Mouse (Mus musculus) liver, embryonic 16.5 days (tissue): ENCODE results near the gene Ifit2. TPM values are rescaled to one million over a fixed set of nuclear protein-coding genes. Genes with fewer than 3 reads are reported as not detected.
A peak's percentile ranks its signal among the peaks of the same experiment; 100 is the strongest.
"Not testable (repeated sequence)": the region's sequence is repeated elsewhere in the genome, so short reads cannot be mapped to it uniquely, and the experiment has no call there.

Experiments
- ATAC-seq: fragments of 200-750 bp; cut with Nextera tagmentation; 2 replicates; pipeline ENCODE4 v1.8.0; 2017; ENCODE audit warnings: low read depth, mild to moderate bottlenecking, moderate number of reproducible peaks, moderate library complexity
- H3K27ac ChIP-seq: fragments of 300-500 bp; sonication (generic); 2 replicates; pipeline ENCODE4 v1.5.1; 2014; ENCODE audit warnings: mild to moderate bottlenecking, low read length
- H3K27me3 ChIP-seq: fragments of 300-500 bp; sonication (generic); 2 replicates; pipeline ENCODE4 v1.6.1; 2014; ENCODE audit warnings: low read depth, low read length, mixed read lengths; ENCODE audit not compliant: control insufficient read depth, insufficient read depth
- H3K36me3 ChIP-seq: fragments of 300-500 bp; sonication (generic); 2 replicates; pipeline ENCODE4 v1.6.1; 2014; ENCODE audit warnings: mild to moderate bottlenecking; ENCODE audit not compliant: control insufficient read depth, insufficient read depth
- H3K4me1 ChIP-seq: fragments of 300-500 bp; sonication (generic); 2 replicates; pipeline ENCODE4 v1.6.1; 2014; ENCODE audit warnings: low read depth, low read length, mixed read lengths; ENCODE audit not compliant: control insufficient read depth
- H3K4me2 ChIP-seq: fragments of 300-500 bp; sonication (generic); 2 replicates; pipeline ENCODE4 v1.6.1; 2014; ENCODE audit warnings: low read depth, low read length, mixed read lengths
- H3K4me3 ChIP-seq: fragments of 300-500 bp; sonication (generic); 2 replicates; pipeline ENCODE4 v1.5.1; 2014; ENCODE audit warnings: low read depth, mild to moderate bottlenecking, low read length
- H3K9ac ChIP-seq: fragments of 300-500 bp; sonication (generic); 2 replicates; pipeline ENCODE4 v1.6.1; 2014; ENCODE audit warnings: low read depth, low read length
- H3K9me3 ChIP-seq: fragments of 300-500 bp; sonication (generic); replicated peaks from 2 replicates; pipeline ENCODE4 v1.6.1; 2016; ENCODE audit warnings: low read length; ENCODE audit not compliant: control insufficient read depth
- WGBS: fragments of 180-500 bp; shearing (Covaris S2); extraction: QIAGEN DNeasy Blood & Tissue Kit; methylation state at CpG from one replicate; pipeline ENCODE4 v1.1.7; 2014; ENCODE audit not compliant: insufficient replicate concordance; 5-methylcytosine and 5-hydroxymethylcytosine counted together
- polyA plus RNA-seq: library from polyadenylated mRNA; unstranded; fragments of >200 nt; fragmentation: Nextera tagmentation; extraction: Ambion mirVana; gene quantifications from 2 replicates; pipeline ENCODE4 v1.2.1, GENCODE M21; 2015

Ifit2 gene
- polyA plus RNA-seq, 1 experiment from 2014 or later: 2.8 TPM

DNA sequence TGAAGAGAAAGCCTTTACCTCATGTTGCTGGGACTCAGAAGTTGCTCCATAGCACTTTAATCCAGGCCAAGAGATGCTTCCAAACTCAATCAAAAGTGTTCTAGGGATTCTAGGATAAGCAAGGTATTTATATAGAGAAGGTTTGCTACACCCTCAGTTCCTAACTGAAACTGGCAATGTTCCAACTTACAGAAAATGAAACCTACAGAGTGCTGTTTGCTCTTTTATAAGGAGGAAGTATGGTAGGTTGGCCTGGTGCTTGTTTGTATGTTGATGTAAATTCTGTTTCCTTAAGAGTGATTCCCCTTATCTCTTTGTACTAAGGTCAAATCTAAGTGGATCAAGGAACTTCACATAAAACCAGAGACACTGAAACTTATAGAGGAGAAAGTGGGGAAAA lies 48.8 kb downstream of the Ifit2 start:
- 0 out of 2 replicates have a peak, but pooled peaks have one; percentile 11 for ATAC-seq
- not testable (repeated sequence) for H3K27ac ChIP-seq, H3K9ac ChIP-seq, H3K4me1 ChIP-seq, H3K4me2 ChIP-seq, H3K27me3 ChIP-seq, H3K4me3 ChIP-seq, H3K9me3 ChIP-seq, H3K36me3 ChIP-seq

DNA sequence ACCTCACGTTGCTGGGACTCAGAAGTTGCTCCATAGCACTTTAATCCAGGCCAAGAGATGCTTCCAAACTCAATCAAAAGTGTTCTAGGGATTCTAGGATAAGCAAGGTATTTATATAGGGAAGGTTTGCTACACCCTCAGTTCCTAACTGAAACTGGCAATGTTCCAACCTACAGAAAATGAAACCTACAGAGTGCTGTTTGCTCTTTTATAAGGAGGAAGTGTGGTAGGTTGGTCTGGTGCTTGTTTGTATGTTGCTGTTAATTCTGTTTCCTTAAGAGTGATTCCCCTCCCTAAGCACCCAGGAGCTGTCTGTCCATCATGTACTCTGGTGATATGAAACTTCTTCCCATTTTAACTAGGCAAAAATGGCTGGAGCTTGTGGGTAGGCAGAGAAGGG lies 51.4 kb downstream of the Ifit2 start, which contains the start of gene Ifit1bl1:
Ifit1bl1 (minus strand) TSS at position 69 of the 400 bp plus-strand sequence.
- H3K9ac ChIP-seq, H3K27me3 ChIP-seq, H3K4me3 ChIP-seq, H3K36me3 ChIP-seq, ATAC-seq, H3K27ac ChIP-seq, H3K4me2 ChIP-seq, H3K4me1 ChIP-seq, H3K9me3 ChIP-seq: not testable (repeated sequence)
- 27% methylated on average over 1 of the region's 1 CpGs for WGBS

- H3K27ac ChIP-seq: no peak overlapping the region
- no peaks in the 10 kb centered on the region for H3K36me3 ChIP-seq
- WGBS: 59% methylated on average over 3 of the region's 3 CpGs
- no peaks in the 10 kb centered on the region for H3K27me3 ChIP-seq
- H3K9ac ChIP-seq: no peak overlapping the region
- no peaks in the 10 kb centered on the region for H3K4me1 ChIP-seq
- H3K9me3 ChIP-seq: no peaks in the 10 kb centered on the region
- ATAC-seq: no peak
- no peak overlapping the region for H3K4me2 ChIP-seq
- no peak overlapping the region for H3K4me3 ChIP-seq
These were observed 55.0 kb downstream of the Ifit2 start for GRCm38 (mm10) chr19:34605472-34605871.

DNA sequence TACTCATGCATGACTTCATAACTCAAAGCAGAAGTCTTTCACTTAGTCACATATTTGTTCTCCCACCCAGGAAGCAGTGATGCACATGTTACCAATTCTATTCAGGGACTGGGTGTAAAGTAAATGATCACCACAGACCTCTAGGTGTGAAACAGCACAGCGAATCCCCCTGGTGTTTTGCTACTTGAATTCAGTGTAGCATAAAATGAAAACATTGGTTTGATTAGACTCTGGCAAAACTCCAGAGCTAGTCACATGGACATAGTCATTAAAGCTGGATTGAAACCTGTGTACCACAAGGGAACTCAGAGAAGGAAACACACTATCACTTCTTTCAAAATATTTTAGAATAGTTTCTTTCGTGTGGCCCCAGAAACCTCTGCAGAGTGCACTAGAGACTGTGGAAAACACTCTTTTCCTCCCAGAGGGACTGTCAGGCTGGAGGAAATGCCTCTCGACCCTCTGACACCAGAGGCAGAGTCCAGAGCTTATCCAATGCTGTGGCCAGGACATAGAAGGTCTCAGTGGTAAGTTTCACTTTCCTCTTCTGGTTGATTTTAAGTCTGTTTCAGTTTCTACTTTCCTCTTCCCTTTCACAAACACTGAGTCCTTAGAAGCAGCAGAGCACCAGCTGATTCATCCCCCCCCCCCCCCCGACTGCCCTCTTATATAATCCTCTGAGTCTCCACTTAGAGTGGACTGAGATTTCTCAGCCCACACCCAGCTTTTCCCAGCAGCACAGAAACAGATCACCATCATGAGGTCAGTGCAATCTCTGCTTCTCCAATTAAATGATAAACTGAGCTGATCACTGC lies 57.0 kb downstream of the Ifit2 start, which contains the start of gene Ifit3b:
Ifit3b (plus strand) TSS at position 734 of the 815 bp plus-strand sequence.
- 0 out of 2 replicates have a peak within 1 kb of the TSS, but pooled peaks have one; percentile 16 for H3K27ac ChIP-seq
- not testable (repeated sequence) for H3K4me3 ChIP-seq, H3K4me2 ChIP-seq, H3K4me1 ChIP-seq, H3K36me3 ChIP-seq, H3K27me3 ChIP-seq, H3K9ac ChIP-seq, H3K9me3 ChIP-seq
- 18% methylated on average over 4 of the region's 4 CpGs for WGBS
- peak; percentile 77 for ATAC-seq

DNA sequence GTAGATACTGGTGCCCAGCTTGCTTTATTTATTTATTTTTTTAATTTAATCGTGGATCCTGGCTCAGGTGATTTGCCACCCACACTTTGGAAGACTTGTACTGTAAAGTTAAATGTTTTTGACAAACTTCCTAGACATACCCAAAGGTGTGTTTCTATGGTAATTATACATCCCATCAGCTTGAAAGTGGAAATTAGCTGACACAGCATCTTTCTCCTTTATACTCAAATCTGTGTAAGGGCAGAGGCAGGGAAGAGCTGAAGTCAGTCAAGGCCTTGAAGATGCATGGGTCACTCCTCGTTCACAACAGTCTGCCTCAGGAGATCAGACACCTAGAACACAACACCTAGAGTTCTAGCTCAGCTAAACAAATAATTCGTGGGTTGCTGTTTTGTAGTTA lies 59.6 kb downstream of the Ifit2 start:
- H3K9ac ChIP-seq, H3K27ac ChIP-seq, H3K4me2 ChIP-seq, H3K4me1 ChIP-seq, H3K9me3 ChIP-seq, H3K27me3 ChIP-seq, ATAC-seq, H3K4me3 ChIP-seq, H3K36me3 ChIP-seq: not testable (repeated sequence)
- WGBS: 46% methylated on average over 3 of the region's 3 CpGs

DNA sequence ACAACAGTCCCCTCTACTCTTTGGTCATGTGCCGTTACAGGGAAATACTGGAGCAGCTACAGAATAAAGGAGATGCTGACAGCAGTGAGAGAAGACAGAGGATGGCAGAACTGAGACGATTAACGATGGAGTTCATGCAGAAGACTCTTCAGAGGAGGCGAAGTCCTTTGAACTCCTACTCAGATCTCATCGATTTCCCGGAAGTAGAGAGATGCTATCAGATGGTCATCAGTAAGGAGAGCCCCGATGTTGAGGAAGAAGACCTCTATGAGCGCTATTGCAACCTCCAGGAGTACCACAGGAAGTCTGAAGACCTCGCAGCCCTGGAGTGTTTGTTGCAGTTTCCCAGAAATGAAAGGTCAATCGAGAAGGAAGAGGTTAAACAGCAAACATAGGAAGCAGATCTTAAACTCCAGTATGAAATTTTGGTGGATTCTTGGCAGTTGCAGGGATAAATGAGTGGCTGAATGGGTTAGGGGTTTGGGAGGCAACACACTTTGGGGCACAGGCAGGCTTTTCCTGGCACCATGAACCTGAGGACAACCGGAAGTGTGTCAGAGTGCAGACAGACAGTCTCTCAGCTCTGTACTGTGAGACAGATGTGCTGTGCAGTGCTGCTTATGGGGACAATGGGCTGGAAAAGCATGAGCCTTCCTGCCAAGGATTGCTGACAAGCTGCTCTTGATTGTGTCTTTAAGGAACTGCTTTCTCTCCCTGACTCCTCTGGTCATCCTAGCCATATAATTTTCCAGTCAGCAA lies 61.9 kb downstream of the Ifit2 start:
- not testable (repeated sequence) for H3K9me3 ChIP-seq, H3K4me2 ChIP-seq, H3K9ac ChIP-seq, H3K27ac ChIP-seq, H3K4me1 ChIP-seq, H3K4me3 ChIP-seq, H3K36me3 ChIP-seq, H3K27me3 ChIP-seq
- ATAC-seq: peak; percentile 39; the same call in 1 of the 2 replicates
- WGBS: 51% methylated on average over 4 of the region's 11 CpGs

DNA sequence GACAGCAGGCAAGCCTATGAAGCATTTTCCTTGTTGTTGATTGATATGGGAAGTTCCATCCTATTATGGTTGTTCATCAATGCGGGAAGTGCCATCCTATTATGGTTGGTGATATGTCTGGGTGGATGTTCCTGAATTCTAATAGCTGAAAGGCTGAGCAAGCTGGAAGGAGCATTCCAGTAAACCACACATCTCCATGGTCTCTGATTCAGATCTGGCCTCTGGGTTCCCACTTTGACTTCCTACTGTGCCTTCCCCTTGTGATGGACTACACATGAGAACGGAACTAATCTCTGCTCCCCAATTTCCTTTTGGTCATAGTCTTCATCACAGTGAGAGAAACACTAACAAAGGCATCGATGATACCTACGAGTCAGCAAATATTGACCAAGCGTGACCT lies 70.4 kb downstream of the Ifit2 start:
- WGBS: 61% methylated on average over 5 of the region's 5 CpGs
- Histone ChIP-seq H3K9ac (no peak overlapping the region), H3K27ac (no peak overlapping the region), H3K4me1 (no peaks in the 10 kb centered on the region), H3K4me2 (no peak overlapping the region), H3K9me3 (no peaks in the 10 kb centered on the region), H3K4me3 (no peak overlapping the region), H3K27me3 (no peaks in the 10 kb centered on the region), H3K36me3 (no peaks in the 10 kb centered on the region)
- no peak for ATAC-seq

DNA sequence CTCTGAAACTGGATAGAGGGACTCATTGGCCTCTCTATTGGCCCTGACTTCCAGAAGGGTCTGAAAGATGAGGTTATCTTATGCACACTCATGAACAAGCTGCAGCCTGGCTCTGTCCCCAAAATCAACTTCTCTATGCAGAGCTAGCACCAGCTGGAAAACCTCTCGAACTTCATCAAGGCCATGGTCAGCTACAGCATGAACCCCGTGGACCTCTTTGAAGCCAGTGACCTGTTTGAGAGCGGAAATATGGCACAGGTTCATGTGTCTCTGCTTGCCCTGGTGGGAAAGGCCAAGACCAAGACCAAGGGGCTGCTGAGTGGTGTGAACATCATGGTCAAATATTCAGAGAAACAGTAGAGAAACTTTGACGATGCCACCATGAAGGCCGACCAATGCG lies 73.3 kb downstream of the Ifit2 start:
- WGBS: 79% methylated on average over 6 of the region's 6 CpGs
- Histone ChIP-seq H3K27me3 (no peaks in the 10 kb centered on the region), H3K4me3 (no peak overlapping the region), H3K9me3 (no peaks in the 10 kb centered on the region), H3K4me2 (no peak overlapping the region), H3K27ac (no peak overlapping the region), H3K9ac (no peak overlapping the region), H3K36me3 (no peaks in the 10 kb centered on the region), H3K4me1 (no peaks in the 10 kb centered on the region)
- no peak for ATAC-seq

DNA sequence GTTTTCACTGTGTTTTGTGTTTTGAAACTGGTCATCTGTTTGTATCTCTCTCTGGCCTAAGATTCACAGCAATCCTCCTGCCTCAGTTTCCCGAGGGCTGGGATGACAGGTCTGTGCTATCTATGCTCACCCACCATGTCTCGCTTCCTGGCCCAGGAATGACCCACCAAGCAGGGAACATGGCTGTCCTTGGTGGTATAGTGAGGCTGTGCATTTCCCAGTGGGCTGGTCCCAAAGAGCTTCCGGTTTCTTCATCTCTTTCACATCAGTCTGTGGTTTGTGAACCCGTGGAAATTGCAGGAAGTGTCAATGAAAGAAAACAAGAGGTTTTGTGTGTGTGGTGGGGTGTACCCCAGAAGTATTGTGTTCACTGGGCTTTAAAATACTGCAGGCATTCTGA lies 74.2 kb downstream of the Ifit2 start:
- H3K27ac ChIP-seq: no peak overlapping the region
- ATAC-seq: no peak
- H3K9ac ChIP-seq: no peak overlapping the region
- H3K4me1 ChIP-seq: no peaks in the 10 kb centered on the region
- H3K9me3 ChIP-seq: no peaks in the 10 kb centered on the region
- H3K4me3 ChIP-seq: no peak overlapping the region
- 44% methylated on average over 4 of the region's 4 CpGs for WGBS
- H3K36me3 ChIP-seq: no peaks in the 10 kb centered on the region
- H3K4me2 ChIP-seq: no peak overlapping the region
- no peaks in the 10 kb centered on the region for H3K27me3 ChIP-seq
